Mouse (Mus musculus): ENCODE results near the gene Nucks1. TPM values are rescaled to one million over a fixed set of nuclear protein-coding genes. Genes with fewer than 3 reads are reported as not detected.

Gene Nucks1
- total and polyA plus RNA-seq, 3 experiments = 87.4 to 267 (median 96.9) TPM

GRCm38 (mm10) chr1:131983806-131984205 lies 73.5 kb downstream of the Nucks1 start:
- Histone ChIP-seq H3K79me2 (replicated peaks; ENCODE audit: control insufficient read depth, extremely low read depth, insufficient read depth, poor library complexity, severe bottlenecking) (no peaks in the 10 kb centered on the region), H3K9ac (ENCODE audit: insufficient read depth, low read depth) (no peak overlapping the region), H3K4me3 (replicated peaks in 1 of 3; ENCODE audit: low read depth in 2 of 3, low read length in 2 of 3, poor library complexity in 1 of 3) (no peak overlapping the region), H3K27ac (ENCODE audit: insufficient read depth, low read depth) (no peak overlapping the region), H3K4me1 (ENCODE audit: control insufficient read depth in 1 of 2, insufficient read depth in 2 of 2) (peaks cover 2 to 8% of the 10 kb centered on the region in 2 experiments; a peak in 2 of 4 replicates), H3K9me3 (replicated peaks; ENCODE audit: low read length) (no peaks in the 10 kb centered on the region), H3K36me3 (replicated peaks in 1 of 2; ENCODE audit: control insufficient read depth in 1 of 2, insufficient read depth in 1 of 2, low read length in 1 of 2) (no peaks in the 10 kb centered on the region), H3K4me2 (ENCODE audit: insufficient read depth, low read depth, poor library complexity, severe bottlenecking) (no peak overlapping the region), H3K27me3 (replicated peaks) (no peaks in the 10 kb centered on the region)
- no peak for TF ChIP-seq RCOR1 (conservative IDR thresholded peaks at IDR 0.05; ENCODE audit: low read depth, low read length)
- TF ChIP-seq MAZ (IDR thresholded peaks at IDR 0.05; ENCODE audit: low read depth, low read length) = no peak
- no peak for TF ChIP-seq CHD2 (IDR thresholded peaks at IDR 0.05; ENCODE audit: low read length)
- no peak for TF ChIP-seq MAFK (IDR thresholded peaks at IDR 0.05; ENCODE audit: insufficient replicate concordance, low read length)
- no peak for TF ChIP-seq NRF1 (IDR thresholded peaks at IDR 0.05; ENCODE audit: low read depth, low read length)
- no peak for TF ChIP-seq MXI1 (IDR thresholded peaks at IDR 0.05; ENCODE audit: low read depth, low read length)
- TF ChIP-seq POLR2AphosphoS2 (IDR thresholded peaks at IDR 0.05; ENCODE audit: low read depth, low read length) = no peak
- no peak for TF ChIP-seq RAD21 (IDR thresholded peaks at IDR 0.05; ENCODE audit: low read depth, low read length)
- dilution Hi-C loops (cut with MboI; ENCODE audit: extremely low pct_ligation_motif_present, extremely low pct_unique_long_range_greater_than_20kb, low sequenced_read_pairs) = no loop called here
- no peak for DNase-seq (ENCODE audit: extremely low read depth)
- in situ Hi-C loops (cut with MboI; ENCODE audit: low pct_ligation_motif_present, low pct_unique_long_range_greater_than_20kb, low sequenced_read_pairs) = no loop called here

Other genes starting within 250 kb of the Nucks1 start
- not detected in 2 replicates for gene Rab7b, start 221.8 kb upstream of the Nucks1 start, total RNA-seq (2012; rRNA removed)
- not detected in 2 replicates for gene Rab7b, start 221.8 kb upstream of the Nucks1 start, total RNA-seq (2014; rRNA removed)
- 0.19 and 0.44 TPM in 2 replicates for gene Rab7b, start 221.8 kb upstream of the Nucks1 start, polyA plus RNA-seq (2012; ENCODE audit: insufficient read length, low read depth)
- not detected in 2 replicates for gene Slc26a9, start 166.5 kb upstream of the Nucks1 start, total RNA-seq (2012; rRNA removed)
- not detected in 2 replicates for gene Slc26a9, start 166.5 kb upstream of the Nucks1 start, total RNA-seq (2014; rRNA removed)
- 0.29 and 0.31 TPM in 2 replicates for gene Slc26a9, start 166.5 kb upstream of the Nucks1 start, polyA plus RNA-seq (2012; ENCODE audit: insufficient read length, low read depth)
- 0.17 and 0.29 TPM in 2 replicates for gene Pm20d1, start 113.2 kb upstream of the Nucks1 start, total RNA-seq (2012; rRNA removed)
- 0.09 and 0.21 TPM in 2 replicates for gene Pm20d1, start 113.2 kb upstream of the Nucks1 start, total RNA-seq (2014; rRNA removed)
- gene Pm20d1, start 113.2 kb upstream of the Nucks1 start, polyA plus RNA-seq (2012; ENCODE audit: insufficient read length, low read depth) = 0.19 and 0.53 TPM in 2 replicates
- gene Slc41a1, start 83.0 kb upstream of the Nucks1 start, total RNA-seq (2012; rRNA removed) = 8.8 and 10.4 TPM in 2 replicates
- 5.2 and 6.3 TPM in 2 replicates for gene Slc41a1, start 83.0 kb upstream of the Nucks1 start, total RNA-seq (2014; rRNA removed)
- gene Slc41a1, start 83.0 kb upstream of the Nucks1 start, polyA plus RNA-seq (2012; ENCODE audit: insufficient read length, low read depth) = 9.4 and 10.7 TPM in 2 replicates
- gene Rab29, start 43.3 kb upstream of the Nucks1 start, total RNA-seq (2012; rRNA removed) = 10.8 and 11.5 TPM in 2 replicates
- 16.4 and 17.8 TPM in 2 replicates for gene Rab29, start 43.3 kb upstream of the Nucks1 start, total RNA-seq (2014; rRNA removed)
- 14.8 and 15.6 TPM in 2 replicates for gene Rab29, start 43.3 kb upstream of the Nucks1 start, polyA plus RNA-seq (2012; ENCODE audit: insufficient read length, low read depth)
- gene Slc45a3, start 52.4 kb downstream of the Nucks1 start, total RNA-seq (2012; rRNA removed) = 0.47 and 0.55 TPM in 2 replicates
- gene Slc45a3, start 52.4 kb downstream of the Nucks1 start, total RNA-seq (2014; rRNA removed) = 0.11 and 0.16 TPM in 2 replicates
- gene Slc45a3, start 52.4 kb downstream of the Nucks1 start, polyA plus RNA-seq (2012; ENCODE audit: insufficient read length, low read depth) = 0.15 and 0.20 TPM in 2 replicates
- gene Elk4, start 97.1 kb downstream of the Nucks1 start, total RNA-seq (2012; rRNA removed) = 18.9 and 21.0 TPM in 2 replicates
- 12.8 and 16.8 TPM in 2 replicates for gene Elk4, start 97.1 kb downstream of the Nucks1 start, total RNA-seq (2014; rRNA removed)
- 16.1 and 17.4 TPM in 2 replicates for gene Elk4, start 97.1 kb downstream of the Nucks1 start, polyA plus RNA-seq (2012; ENCODE audit: insufficient read length, low read depth)
- 5.2 and 5.6 TPM in 2 replicates for gene Mfsd4a, start 157.5 kb downstream of the Nucks1 start, total RNA-seq (2012; rRNA removed)
- 0.81 and 1.4 TPM in 2 replicates for gene Mfsd4a, start 157.5 kb downstream of the Nucks1 start, total RNA-seq (2014; rRNA removed)
- 11.8 and 13.0 TPM in 2 replicates for gene Mfsd4a, start 157.5 kb downstream of the Nucks1 start, polyA plus RNA-seq (2012; ENCODE audit: insufficient read length, low read depth)
- gene Cdk18, start 229.2 kb downstream of the Nucks1 start, total RNA-seq (2012; rRNA removed) = 1.0 and 2.5 TPM in 2 replicates
- 0.32 TPM in 1 of 2 replicates, not detected in the other for gene Cdk18, start 229.2 kb downstream of the Nucks1 start, total RNA-seq (2014; rRNA removed)
- gene Cdk18, start 229.2 kb downstream of the Nucks1 start, polyA plus RNA-seq (2012; ENCODE audit: insufficient read length, low read depth) = 1.1 and 1.3 TPM in 2 replicates

Data from CH12.LX (cell line).